25 mouse cellular contexts compared by ENCODE assay signal in genomic region chr6:47456853-47457252, GRCm38 (mm10). TPM values are rescaled to one million over a fixed set of nuclear protein-coding genes. Genes with fewer than 3 reads are reported as not detected.
DNase-seq lines count a peak whose midpoint lies in the region; ATAC-seq lines count a peak whose summit lies in the region.
"Had no signal": no experiment of that assay in that cellular context is flagged by ENCODE, and none has a peak within 500 bp of the region (broad histone marks: within the 10 kb centered on the region; RNA-seq: fewer than 3 reads in every experiment).

No protein-coding gene starts in this region.

- H3K4me1 ChIP-seq in kidney, embryonic 14.5 days (ENCODE audit: control insufficient read depth, insufficient read depth, low read length), result peaks cover 10% of the 10 kb centered on the region
- peaks cover 51% of the 10 kb centered on the region for H3K4me1 ChIP-seq in liver, embryonic 12.5 days

- H3K4me2 ChIP-seq in kidney, embryonic 14.5 days (replicated peaks; ENCODE audit: low read depth, low read length), result no peak overlapping the region
- peak overlapping the region; percentile 7; the same call in 1 of the 2 replicates for H3K4me2 ChIP-seq in liver, embryonic 12.5 days

- no peak for ATAC-seq in kidney, embryonic 14.5 days (ENCODE audit: low FRiP score, low TSS enrichment)
- ATAC-seq in liver, embryonic 12.5 days, result no peak
- ATAC-seq: hindbrain, embryonic 16.5 days; midbrain, embryonic 15.5 days had no signal

- WGBS in kidney, embryonic 14.5 days, result 86% methylated on average over 2 of the region's 2 CpGs
- 77% methylated on average over 2 of the region's 2 CpGs for WGBS in liver, embryonic 12.5 days (ENCODE audit: insufficient replicate concordance)

- H3K9me3 ChIP-seq in kidney, embryonic 14.5 days (ENCODE audit: control insufficient read depth, low read length), result no peaks in the 10 kb centered on the region
- H3K9me3 ChIP-seq in liver, embryonic 12.5 days (replicated peaks), result no peaks in the 10 kb centered on the region
- H3K9me3 ChIP-seq: embryonic facial prominence, embryonic 13.5 days; heart, embryonic 10.5 days; heart, embryonic 15.5 days; liver, embryonic 15.5 days; lung, embryonic 15.5 days; midbrain, embryonic 10.5 days; midbrain, embryonic 15.5 days; neural tube, embryonic 15.5 days had no signal

- no peaks in the 10 kb centered on the region for H3K27me3 ChIP-seq in kidney, embryonic 14.5 days (ENCODE audit: control insufficient read depth, insufficient read depth, low read length)
- H3K27me3 ChIP-seq in liver, embryonic 12.5 days (replicated peaks), result no peaks in the 10 kb centered on the region
- H3K27me3 ChIP-seq: embryonic facial prominence, embryonic 13.5 days; heart, embryonic 15.5 days; liver, embryonic 15.5 days; lung, embryonic 15.5 days; midbrain, embryonic 15.5 days; neural tube, embryonic 15.5 days had no signal

- H3K36me3 ChIP-seq in kidney, embryonic 14.5 days (ENCODE audit: control insufficient read depth, insufficient read depth, low read length), result no peaks in the 10 kb centered on the region
- H3K36me3 ChIP-seq in liver, embryonic 12.5 days, result no peaks in the 10 kb centered on the region; the same call in 1 of the 2 replicates
- H3K36me3 ChIP-seq: embryonic facial prominence, embryonic 13.5 days; heart, embryonic 10.5 days; heart, embryonic 15.5 days; lung, embryonic 15.5 days; midbrain, embryonic 15.5 days; neural tube, embryonic 15.5 days had no signal

- H3K27ac ChIP-seq in kidney, embryonic 14.5 days (ENCODE audit: low read depth, low read length), result no peak overlapping the region
- no peak overlapping the region for H3K27ac ChIP-seq in liver, embryonic 12.5 days
- H3K27ac ChIP-seq: embryonic facial prominence, embryonic 13.5 days; heart, embryonic 10.5 days; heart, embryonic 15.5 days; liver, embryonic 15.5 days; lung, embryonic 15.5 days; midbrain, embryonic 10.5 days; midbrain, embryonic 15.5 days; neural tube, embryonic 15.5 days had no signal

- H3K9ac ChIP-seq in kidney, embryonic 14.5 days (ENCODE audit: low read depth, low read length), result no peak overlapping the region
- 0 out of 2 replicates have a peak overlapping the region, but pooled peaks have one; percentile 100 for H3K9ac ChIP-seq in liver, embryonic 12.5 days
- H3K9ac ChIP-seq: heart, embryonic 15.5 days; liver, embryonic 15.5 days; lung, embryonic 15.5 days; midbrain, embryonic 15.5 days; neural tube, embryonic 15.5 days had no signal

- DNase-seq in cerebellum, postnatal 10 days, result peak; percentile 24 to 33
- DNase-seq in cerebellum, adult 11-12 months, result no peak
- DNase-seq in kidney, adult 9 months, result peak; percentile 32
- no peak for DNase-seq in liver
- no peak for DNase-seq in Muller cell, postnatal 12 days (ENCODE audit: inconsistent ontology term)
- DNase-seq: cerebellum, adult 9-10 months; embryo, embryonic 11 days; gastrocnemius, postnatal 25 days; heart, adult 11 months; kidney, adult 18-20 months; layer of hippocampus, postnatal 36 days; retina, postnatal 1 day; right cerebral cortex, postnatal 14 days; thymus, postnatal 25 days had no signal

- no peak overlapping the region for H3K4me3 ChIP-seq in kidney, embryonic 14.5 days (ENCODE audit: low read length)
- no peak overlapping the region for H3K4me3 ChIP-seq in liver, embryonic 12.5 days
- H3K4me3 ChIP-seq: embryonic facial prominence, embryonic 13.5 days; midbrain, embryonic 10.5 days had no signal

RNA-seq across cellular contexts. Expression of gene Cul1, which starts 3.7 kb away (rescaled TPM):
- polyA plus RNA-seq in kidney, embryonic 14.5 days (2014; fragmentation: Nextera tagmentation; extraction: Ambion mirVana), result 134 and 163 TPM in 2 replicates
- 95.5 and 99.5 TPM in 2 replicates for polyA plus RNA-seq in liver, embryonic 12.5 days (2016; fragmentation: Nextera tagmentation; extraction: Ambion mirVana)

Comparison
In these comparisons a context has a peak if more than half of its experiments do, and no peak if none do; other contexts are left out.
1. DNase-seq: peak in cerebellum, postnatal 10 days (2 of 2) and kidney, adult 9 months (single experiment); none in cerebellum, adult 11-12 months (single experiment), liver (single experiment) and Muller cell, postnatal 12 days (single experiment).